Mouse (Mus musculus): ENCODE measurements around the gene Tnrc6b.
"Not testable (repeated sequence)": the region's sequence is repeated elsewhere in the genome, so short reads cannot be mapped to it uniquely, and the experiment has no call there.

Tnrc6b gene

GRCm38 (mm10) chr15:80850682-80851475 lies 139.8 kb downstream of the Tnrc6b start:
- no peak for DNase-seq (ENCODE audit: low spot score)

- no peak for DNase-seq (ENCODE audit: low spot score)
Measured at GRCm38 (mm10) chr15:80852122-80852521, 141.0 kb downstream of the Tnrc6b start.

DNA sequence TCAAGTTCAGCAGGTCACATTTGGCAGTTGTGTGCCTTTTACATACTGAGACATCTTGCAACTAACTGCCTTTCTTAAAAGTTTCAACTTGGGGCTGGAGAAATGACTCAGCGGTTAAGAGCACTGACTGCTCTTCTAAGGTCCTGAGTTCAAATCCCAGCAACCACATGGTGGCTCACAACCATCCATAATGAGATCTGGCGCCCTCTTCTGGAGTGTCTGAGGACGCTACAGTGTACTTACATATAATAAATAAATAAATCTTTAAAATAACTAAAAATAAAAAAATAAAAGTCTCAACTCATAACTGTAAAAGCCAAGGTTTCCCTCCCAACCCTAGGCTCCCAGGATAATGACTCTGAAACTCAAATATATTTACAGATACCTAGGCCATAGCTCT lies 141.4 kb downstream of the Tnrc6b start:
- not testable (repeated sequence) for DNase-seq (ENCODE audit: low spot score)

- no peak for DNase-seq (ENCODE audit: low spot score)
Measured at GRCm38 (mm10) chr15:80859366-80859765, 148.3 kb downstream of the Tnrc6b start.

DNA sequence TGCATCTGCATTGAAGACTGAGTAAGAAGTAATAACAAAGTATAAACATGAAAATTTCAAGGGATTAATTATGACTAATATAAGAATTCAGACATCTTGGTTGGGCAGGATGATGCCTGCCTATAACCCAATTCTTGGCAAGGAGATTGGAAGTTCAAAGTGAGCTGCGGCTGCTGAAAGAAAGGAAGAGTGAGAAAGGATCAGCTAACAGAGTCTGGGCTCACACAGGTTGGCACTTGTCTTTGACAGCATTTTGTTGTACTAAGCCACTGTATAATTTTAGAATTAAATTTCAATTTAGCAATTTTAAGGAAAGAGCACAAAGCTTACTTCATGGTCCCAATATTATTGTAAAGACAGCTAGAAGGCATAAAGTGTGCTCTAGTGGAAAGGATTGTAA lies 150.2 kb downstream of the Tnrc6b start:
- no peak for DNase-seq (ENCODE audit: low spot score)

DNA sequence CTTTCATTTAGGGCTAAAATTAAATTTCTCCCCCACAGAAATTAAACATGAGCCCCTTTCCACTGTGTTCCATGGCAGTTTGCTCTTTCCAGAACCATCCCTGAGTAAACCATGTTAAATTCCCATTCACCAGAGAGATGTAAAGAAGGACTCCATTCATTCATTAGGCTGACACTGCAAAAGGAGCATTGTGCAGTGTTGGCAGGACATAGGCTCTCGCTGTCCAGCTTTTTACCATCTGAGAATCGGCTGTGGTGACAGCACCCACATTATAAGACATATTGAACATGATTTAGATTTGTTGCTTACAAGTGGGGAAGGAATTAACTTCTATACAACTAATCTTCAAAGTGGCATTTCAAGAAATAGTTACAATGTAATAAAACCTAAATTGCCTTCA lies 150.9 kb downstream of the Tnrc6b start:
- no peak for DNase-seq (ENCODE audit: low spot score)

- not testable (repeated sequence) for DNase-seq (ENCODE audit: low spot score)
Measured at GRCm38 (mm10) chr15:80868603-80869002, 157.5 kb downstream of the Tnrc6b start.

DNA sequence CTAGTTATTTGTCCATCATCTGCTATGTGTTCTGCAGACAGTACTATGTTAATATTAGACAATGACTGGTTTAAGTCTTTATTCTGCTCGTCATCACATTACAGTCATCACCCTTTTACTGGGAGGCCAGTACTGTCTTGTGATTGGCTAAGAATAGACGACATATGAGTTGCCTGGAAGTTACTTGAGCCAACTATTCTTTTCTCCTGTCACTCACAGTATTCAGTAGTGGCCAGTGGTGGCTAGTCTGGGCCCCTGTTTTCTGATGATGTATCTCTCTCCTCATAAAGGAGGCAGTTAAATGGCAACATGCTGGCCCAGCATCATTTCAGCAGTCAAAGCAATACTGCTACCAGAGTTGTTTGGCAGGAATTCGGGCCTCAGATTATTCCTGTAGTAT lies 163.6 kb downstream of the Tnrc6b start:
- DNase-seq (ENCODE audit: low spot score), result no peak

DNA sequence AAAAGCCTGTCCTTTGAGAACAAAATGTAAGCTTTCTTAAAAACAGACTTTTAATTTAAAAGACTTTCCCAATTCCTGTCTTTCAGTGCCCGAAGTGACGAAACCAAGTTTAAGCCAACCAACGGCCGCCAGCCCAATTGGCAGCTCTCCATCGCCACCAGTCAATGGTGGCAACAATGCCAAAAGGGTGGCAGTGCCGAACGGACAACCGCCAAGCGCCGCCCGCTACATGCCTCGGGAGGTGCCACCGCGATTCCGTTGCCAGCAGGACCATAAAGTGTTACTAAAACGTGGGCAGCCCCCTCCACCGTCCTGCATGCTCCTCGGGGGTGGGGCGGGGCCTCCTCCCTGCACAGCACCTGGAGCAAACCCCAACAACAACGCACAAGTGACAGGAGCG lies 165.1 kb downstream of the Tnrc6b start:
- no peak for DNase-seq (ENCODE audit: low spot score)

GRCm38 (mm10) chr15:80884095-80884494 lies 173.0 kb downstream of the Tnrc6b start:
- no peak for DNase-seq (ENCODE audit: low spot score)

DNA sequence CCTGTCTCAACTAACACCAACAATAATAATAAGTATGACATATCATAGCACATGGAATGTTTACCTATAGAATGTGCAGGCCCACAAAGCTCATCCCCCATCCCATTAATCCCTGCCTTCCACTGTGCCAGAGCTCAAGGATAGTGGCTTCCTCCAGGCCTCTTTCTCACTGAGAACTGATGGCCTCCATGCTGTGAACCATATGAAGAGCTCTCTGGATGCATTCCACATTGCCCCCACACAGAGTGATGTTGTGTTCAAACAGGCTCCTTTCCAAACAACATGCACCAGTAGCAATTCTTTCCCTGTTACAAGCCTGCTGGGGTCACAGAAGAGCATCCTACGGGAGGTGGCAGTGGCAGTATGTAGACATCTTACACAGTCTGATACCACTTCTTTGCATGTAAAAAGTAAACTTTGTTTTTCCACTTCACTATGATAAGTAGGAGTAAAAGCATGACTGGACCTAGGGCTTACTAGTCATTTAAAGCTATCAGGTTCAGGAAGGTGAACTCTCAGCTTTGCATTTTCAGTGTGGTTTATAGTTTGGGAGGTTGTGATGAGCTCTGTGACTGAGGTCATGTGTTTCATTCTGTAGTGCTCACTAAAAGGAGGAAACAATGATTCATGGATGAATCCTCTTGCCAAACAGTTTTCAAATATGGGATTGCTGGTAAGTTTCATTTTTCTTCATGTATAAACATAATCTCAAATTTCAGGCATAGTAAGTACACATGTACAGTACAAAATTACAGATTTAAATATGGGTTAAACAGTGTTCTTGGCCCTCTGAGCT lies 175.4 kb downstream of the Tnrc6b start:
- no peak for DNase-seq (ENCODE audit: low spot score)

GRCm38 (mm10) chr15:80892341-80892740 lies 181.2 kb downstream of the Tnrc6b start:
- no peak for DNase-seq (ENCODE audit: low spot score)

GRCm38 (mm10) chr15:80896741-80897140 lies 185.6 kb downstream of the Tnrc6b start:
- DNase-seq (ENCODE audit: low spot score), result no peak

GRCm38 (mm10) chr15:80897911-80898310 lies 186.8 kb downstream of the Tnrc6b start:
- DNase-seq (ENCODE audit: low spot score), result no peak

DNA sequence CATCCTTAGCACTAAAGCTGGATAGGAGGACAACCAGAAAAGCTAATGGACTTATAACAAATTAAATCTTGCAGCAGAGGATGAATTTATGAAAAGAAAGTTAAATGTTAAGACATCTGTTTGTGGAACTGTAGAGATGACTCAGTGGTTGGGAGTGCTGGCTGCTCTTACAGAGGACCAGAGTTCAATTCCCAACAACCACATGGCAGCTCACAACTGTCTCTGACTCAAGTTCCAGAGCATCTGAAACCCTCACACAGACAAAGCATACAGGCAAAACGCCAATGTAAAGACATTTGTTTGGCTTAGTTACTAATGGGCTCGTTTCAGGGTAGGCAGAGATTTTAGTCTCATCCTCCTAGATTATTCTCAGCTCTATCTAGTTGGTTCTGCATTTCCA lies 188.7 kb downstream of the Tnrc6b start:
- DNase-seq (ENCODE audit: low spot score), result no peak

DNA sequence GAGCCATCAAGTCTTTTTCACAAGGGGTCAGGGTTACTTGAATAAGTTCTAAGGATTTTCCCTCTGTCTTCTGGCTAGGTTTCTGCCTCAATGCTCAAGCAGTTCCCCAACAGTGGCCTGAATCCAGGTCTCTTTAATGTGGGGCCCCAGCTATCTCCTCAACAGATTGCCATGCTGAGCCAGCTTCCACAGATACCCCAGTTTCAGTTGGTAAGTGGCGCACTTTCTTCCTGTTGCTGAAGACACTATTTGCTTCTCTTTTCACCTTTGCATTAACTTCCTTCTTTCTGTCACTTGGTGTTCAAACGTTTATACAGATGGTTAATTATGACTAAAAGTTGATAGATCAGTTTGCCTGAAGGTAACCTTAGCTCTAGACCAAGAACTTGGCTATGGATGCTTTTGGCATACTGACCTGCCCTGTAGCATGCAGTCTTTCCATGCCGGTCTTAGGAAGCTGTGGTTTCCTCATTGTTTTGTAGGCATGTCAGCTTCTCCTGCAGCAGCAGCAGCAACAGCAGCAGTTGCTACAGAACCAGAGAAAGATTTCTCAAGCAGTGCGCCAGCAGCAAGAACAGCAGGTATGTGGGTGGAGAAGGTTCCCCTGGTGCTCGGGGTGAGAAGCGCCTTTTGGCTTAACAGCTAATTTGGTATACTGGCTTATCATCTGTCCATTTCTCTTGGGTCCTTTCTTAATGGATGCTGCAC lies 190.8 kb downstream of the Tnrc6b start:
- no peak for DNase-seq (ENCODE audit: low spot score)

DNA sequence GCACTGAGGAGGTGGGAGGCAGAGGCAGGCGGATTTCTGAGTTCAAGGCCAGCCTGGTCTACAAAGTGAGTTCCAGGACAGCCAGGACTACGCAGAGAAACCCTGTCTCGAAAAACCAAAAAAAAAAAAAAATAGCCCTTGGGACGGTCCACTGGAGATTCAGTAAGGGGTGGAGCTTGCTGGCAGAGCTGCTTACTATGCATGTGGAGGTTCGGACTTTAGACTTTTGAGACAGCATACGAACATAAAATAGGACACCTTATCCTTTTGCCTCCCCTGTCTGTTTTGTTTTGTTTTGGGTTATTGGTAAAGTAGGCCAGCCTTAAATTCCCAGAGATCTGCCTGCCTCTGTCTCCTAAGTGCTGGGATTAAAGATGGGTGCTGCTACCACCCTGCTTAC lies 193.7 kb downstream of the Tnrc6b start:
- not testable (repeated sequence) for DNase-seq (ENCODE audit: low spot score)

GRCm38 (mm10) chr15:80910183-80910582 lies 199.1 kb downstream of the Tnrc6b start:
- DNase-seq (ENCODE audit: low spot score), result no peak

- no peak for DNase-seq (ENCODE audit: low spot score)
Measured at GRCm38 (mm10) chr15:80910790-80911531, 199.8 kb downstream of the Tnrc6b start.

GRCm38 (mm10) chr15:80912175-80912574 lies 201.1 kb downstream of the Tnrc6b start:
- DNase-seq (ENCODE audit: low spot score), result no peak

DNA sequence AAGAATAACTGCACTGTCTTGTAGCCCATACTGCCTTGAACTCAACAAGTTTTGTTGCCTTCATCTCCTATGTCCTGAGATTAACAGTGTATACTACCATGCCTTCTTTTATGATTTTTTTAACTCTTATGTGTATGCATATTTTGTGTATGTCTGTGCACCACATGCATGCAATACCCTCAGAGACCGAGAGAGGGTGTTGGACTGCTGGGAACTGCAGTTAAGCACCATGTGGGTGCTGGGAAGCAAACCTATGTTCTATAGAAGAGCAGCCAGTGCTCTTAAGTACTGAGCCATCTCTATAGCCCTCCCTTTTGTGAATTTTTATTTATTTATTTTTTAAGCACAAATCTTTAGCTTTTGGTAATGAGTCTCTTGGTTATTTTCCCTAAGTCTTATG lies 202.7 kb downstream of the Tnrc6b start:
- no peak for DNase-seq (ENCODE audit: low spot score)

- peak; percentile 20 for DNase-seq (ENCODE audit: low spot score)
Measured at GRCm38 (mm10) chr15:80915850-80916249, 204.7 kb downstream of the Tnrc6b start.

All from urinary bladder, postnatal 14 days (tissue).